Mouse (Mus musculus): ENCODE measurements at regions not wholly inside any gene's neighbourhood (a gene's known extent, or its start where the extent isn't known, plus 50 kb on each side); places are given as distances from the start of the nearest gene placed in this dataset.

- no peak for TF ChIP-seq CTCF (IDR thresholded peaks at IDR 0.05; ENCODE audit: control insufficient read depth, insufficient read depth, low read length)
- no peak for TF ChIP-seq POLR2A (IDR thresholded peaks at IDR 0.05; ENCODE audit: borderline replicate concordance, control insufficient read depth, low read depth, low read length)
- WGBS: 18% methylated on average over 5 of the region's 5 CpGs
- Histone ChIP-seq H3K27ac (ENCODE audit: control insufficient read depth, insufficient read depth, low read depth, low read length, poor library complexity) (no peak overlapping the region), H3K4me1 (ENCODE audit: control insufficient read depth, insufficient read depth, low read length) (no peaks in the 10 kb centered on the region), H3K4me3 (replicated peaks; ENCODE audit: control insufficient read depth, low read depth, low read length) (no peak overlapping the region)
Observed at GRCm38 (mm10) chr16:73770440-73770856, 641.2 kb downstream of the Robo2 start.

GRCm38 (mm10) chr16:73769729-73770128 lies 641.9 kb downstream of the Robo2 start:
- Histone ChIP-seq H3K27ac (ENCODE audit: control insufficient read depth, insufficient read depth, low read depth, low read length, poor library complexity) (no peak overlapping the region), H3K4me1 (ENCODE audit: control insufficient read depth, insufficient read depth, low read length) (no peaks in the 10 kb centered on the region), H3K4me3 (replicated peaks; ENCODE audit: control insufficient read depth, low read depth, low read length) (no peak overlapping the region)
- TF ChIP-seq POLR2A (IDR thresholded peaks at IDR 0.05; ENCODE audit: borderline replicate concordance, control insufficient read depth, low read depth, low read length) (no peak), CTCF (IDR thresholded peaks at IDR 0.05; ENCODE audit: control insufficient read depth, insufficient read depth, low read length) (no peak)
- WGBS: 70% methylated on average over 5 of the region's 5 CpGs

GRCm38 (mm10) chr16:73768706-73769105 lies 642.9 kb downstream of the Robo2 start:
- TF ChIP-seq POLR2A (IDR thresholded peaks at IDR 0.05; ENCODE audit: borderline replicate concordance, control insufficient read depth, low read depth, low read length): no peak
- no peak for TF ChIP-seq CTCF (IDR thresholded peaks at IDR 0.05; ENCODE audit: control insufficient read depth, insufficient read depth, low read length)
- WGBS: 75% methylated on average over 2 of the region's 2 CpGs

DNA sequence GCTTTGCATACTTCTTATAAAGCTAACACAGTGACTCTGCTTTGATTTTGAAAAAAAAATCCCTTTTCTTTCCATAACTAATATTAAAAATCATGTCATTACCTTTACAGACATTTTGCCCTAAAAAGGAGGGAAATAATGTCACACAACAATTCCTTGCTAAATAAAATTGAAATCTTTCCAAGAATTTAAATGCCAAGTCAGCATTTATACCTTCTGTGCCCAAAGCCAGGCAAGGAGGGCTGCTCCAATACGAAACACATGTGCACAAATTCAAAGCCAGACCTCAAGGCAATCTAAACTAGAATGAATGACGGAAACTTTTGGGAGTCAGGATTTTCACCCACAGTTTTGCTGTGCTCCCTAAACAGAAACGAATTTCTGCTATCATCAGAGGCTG lies 646.4 kb downstream of the Robo2 start:
- WGBS: 76% methylated on average over 3 of the region's 3 CpGs
- Histone ChIP-seq H3K27ac (ENCODE audit: control insufficient read depth, insufficient read depth, low read depth, low read length, poor library complexity) (no peak overlapping the region), H3K4me1 (ENCODE audit: control insufficient read depth, insufficient read depth, low read length) (no peaks in the 10 kb centered on the region), H3K4me3 (replicated peaks; ENCODE audit: control insufficient read depth, low read depth, low read length) (no peak overlapping the region)
- TF ChIP-seq POLR2A (IDR thresholded peaks at IDR 0.05; ENCODE audit: borderline replicate concordance, control insufficient read depth, low read depth, low read length): no peak
- no peak for TF ChIP-seq CTCF (IDR thresholded peaks at IDR 0.05; ENCODE audit: control insufficient read depth, insufficient read depth, low read length)

More at GRCm38 (mm10) chr16:73768706-73769105, 642.9 kb downstream of the Robo2 start:
- Histone ChIP-seq H3K27ac (ENCODE audit: control insufficient read depth, insufficient read depth, low read depth, low read length, poor library complexity) (no peak overlapping the region), H3K4me3 (replicated peaks; ENCODE audit: control insufficient read depth, low read depth, low read length) (no peak overlapping the region), H3K4me1 (ENCODE audit: control insufficient read depth, insufficient read depth, low read length) (no peaks in the 10 kb centered on the region)

- WGBS: 71% methylated on average over 3 of the region's 3 CpGs
- Histone ChIP-seq H3K4me3 (replicated peaks; ENCODE audit: control insufficient read depth, low read depth, low read length) (no peak overlapping the region), H3K27ac (ENCODE audit: control insufficient read depth, insufficient read depth, low read depth, low read length, poor library complexity) (no peak overlapping the region), H3K4me1 (ENCODE audit: control insufficient read depth, insufficient read depth, low read length) (no peaks in the 10 kb centered on the region)
- no peak for TF ChIP-seq POLR2A (IDR thresholded peaks at IDR 0.05; ENCODE audit: borderline replicate concordance, control insufficient read depth, low read depth, low read length)
- no peak for TF ChIP-seq CTCF (IDR thresholded peaks at IDR 0.05; ENCODE audit: control insufficient read depth, insufficient read depth, low read length)
Observed at GRCm38 (mm10) chr16:73760921-73761320, 650.7 kb downstream of the Robo2 start.

GRCm38 (mm10) chr16:73758872-73759271 lies 652.8 kb downstream of the Robo2 start:
- Histone ChIP-seq H3K4me3 (replicated peaks; ENCODE audit: control insufficient read depth, low read depth, low read length) (no peak overlapping the region), H3K27ac (ENCODE audit: control insufficient read depth, insufficient read depth, low read depth, low read length, poor library complexity) (no peak overlapping the region), H3K4me1 (ENCODE audit: control insufficient read depth, insufficient read depth, low read length) (no peaks in the 10 kb centered on the region)
- WGBS: 70% methylated on average over 5 of the region's 5 CpGs
- TF ChIP-seq CTCF (IDR thresholded peaks at IDR 0.05; ENCODE audit: control insufficient read depth, insufficient read depth, low read length): no peak
- no peak for TF ChIP-seq POLR2A (IDR thresholded peaks at IDR 0.05; ENCODE audit: borderline replicate concordance, control insufficient read depth, low read depth, low read length)

GRCm38 (mm10) chr16:73754302-73754701 lies 657.3 kb downstream of the Robo2 start:
- no peaks in the 10 kb centered on the region for H3K4me1 ChIP-seq (ENCODE audit: control insufficient read depth, insufficient read depth, low read length)
- TF ChIP-seq POLR2A (IDR thresholded peaks at IDR 0.05; ENCODE audit: borderline replicate concordance, control insufficient read depth, low read depth, low read length) (no peak), CTCF (IDR thresholded peaks at IDR 0.05; ENCODE audit: control insufficient read depth, insufficient read depth, low read length) (no peak)
- no peak overlapping the region for H3K27ac ChIP-seq (ENCODE audit: control insufficient read depth, insufficient read depth, low read depth, low read length, poor library complexity)
- H3K4me3 ChIP-seq (replicated peaks; ENCODE audit: control insufficient read depth, low read depth, low read length): no peak overlapping the region
- WGBS: 69% methylated on average over 5 of the region's 5 CpGs

GRCm38 (mm10) chr16:73728297-73728696 lies 683.3 kb downstream of the Robo2 start:
- H3K27ac ChIP-seq (ENCODE audit: control insufficient read depth, insufficient read depth, low read depth, low read length, poor library complexity): no peak overlapping the region
- TF ChIP-seq CTCF (IDR thresholded peaks at IDR 0.05; ENCODE audit: control insufficient read depth, insufficient read depth, low read length) (no peak), POLR2A (IDR thresholded peaks at IDR 0.05; ENCODE audit: borderline replicate concordance, control insufficient read depth, low read depth, low read length) (no peak)
- 78% methylated on average over 7 of the region's 7 CpGs for WGBS
- H3K4me3 ChIP-seq (replicated peaks; ENCODE audit: control insufficient read depth, low read depth, low read length): no peak overlapping the region
- H3K4me1 ChIP-seq (ENCODE audit: control insufficient read depth, insufficient read depth, low read length): no peaks in the 10 kb centered on the region

GRCm38 (mm10) chr16:73719691-73720090 lies 691.9 kb downstream of the Robo2 start:
- WGBS: 68% methylated on average over 3 of the region's 3 CpGs
- Histone ChIP-seq H3K4me3 (replicated peaks; ENCODE audit: control insufficient read depth, low read depth, low read length) (no peak overlapping the region), H3K4me1 (ENCODE audit: control insufficient read depth, insufficient read depth, low read length) (no peaks in the 10 kb centered on the region), H3K27ac (ENCODE audit: control insufficient read depth, insufficient read depth, low read depth, low read length, poor library complexity) (no peak overlapping the region)
- TF ChIP-seq POLR2A (IDR thresholded peaks at IDR 0.05; ENCODE audit: borderline replicate concordance, control insufficient read depth, low read depth, low read length) (no peak), CTCF (IDR thresholded peaks at IDR 0.05; ENCODE audit: control insufficient read depth, insufficient read depth, low read length) (no peak)

Measured in bone marrow, adult 2 months (tissue).